Mouse (Mus musculus) hindbrain, postnatal 0 days (tissue): ENCODE data around the gene Gm28079. TPM values are rescaled to one million over a fixed set of nuclear protein-coding genes. Genes with fewer than 3 reads are reported as not detected.
"Not testable (repeated sequence)": the region's sequence is repeated elsewhere in the genome, so short reads cannot be mapped to it uniquely, and the experiment has no call there.

Source experiments
- ATAC-seq: fragments of 200-750 bp; cut with Nextera tagmentation; 2 replicates; pipeline ENCODE4 v1.8.0; 2017; ENCODE audit warnings: mild to moderate bottlenecking, moderate TSS enrichment, moderate library complexity
- DNase-seq: peaks from one replicate; pipeline ENCODE4 v3.0.0-alpha.2; 2015; ENCODE audit warnings: low spot score
- H3K27ac ChIP-seq: fragments of 300-500 bp; sonication (generic); 2 replicates; pipeline ENCODE4 v1.5.1; 2014; ENCODE audit warnings: mild to moderate bottlenecking
- H3K27me3 ChIP-seq: fragments of 300-500 bp; sonication (generic); 2 replicates; pipeline ENCODE4 v1.6.1; 2014; ENCODE audit warnings: low read length, mixed read lengths; ENCODE audit not compliant: insufficient read depth
- H3K36me3 ChIP-seq: fragments of 300-500 bp; sonication (generic); 2 replicates; pipeline ENCODE4 v1.6.1; 2014; ENCODE audit warnings: low read length, mixed read lengths; ENCODE audit not compliant: insufficient read depth
- H3K4me1 ChIP-seq: fragments of 300-500 bp; sonication (generic); 2 replicates; pipeline ENCODE4 v1.6.1; 2014; ENCODE audit warnings: antibody characterized with exemption, low read length, mixed read lengths; ENCODE audit not compliant: insufficient read depth
- H3K4me2 ChIP-seq: fragments of 300-500 bp; sonication (generic); 2 replicates; pipeline ENCODE4 v1.6.1; 2014; ENCODE audit warnings: low read depth, mild to moderate bottlenecking, low read length, moderate library complexity, mixed read lengths
- H3K4me3 ChIP-seq: fragments of 300-500 bp; sonication (generic); 2 replicates; pipeline ENCODE4 v1.5.1; 2014; ENCODE audit warnings: low read length
- H3K9ac ChIP-seq: fragments of 300-500 bp; sonication (generic); replicated peaks from 2 replicates; pipeline ENCODE4 v1.6.1; 2014; ENCODE audit warnings: mild to moderate bottlenecking, low read length, moderate library complexity, mixed read lengths
- H3K9me3 ChIP-seq: fragments of 300-500 bp; sonication (generic); 2 replicates; pipeline ENCODE4 v1.6.1; 2016; ENCODE audit warnings: low read length, mixed read lengths
- WGBS: fragments of 180-500 bp; shearing (Covaris S2); extraction: QIAGEN DNeasy Blood & Tissue Kit; methylation state at CpG from one replicate; pipeline ENCODE4 v1.1.7; 2014; 5-methylcytosine and 5-hydroxymethylcytosine counted together
- polyA plus RNA-seq: library from polyadenylated mRNA; unstranded; fragments of >200 nt; fragmentation: Nextera tagmentation; extraction: Ambion mirVana; gene quantifications from 2 replicates; pipeline ENCODE4 v1.2.1, GENCODE M21; 2015
- total RNA-seq: library from RNA; depleted of rRNA; stranded (reverse); fragments of >200 nt; gene quantifications from 2 replicates; pipeline ENCODE4 v1.2.3, GENCODE M21; 2014; rRNA removed

Gm28079 gene
- total RNA-seq (not detected in 2 replicates), polyA plus RNA-seq (not detected in 2 replicates)

DNA sequence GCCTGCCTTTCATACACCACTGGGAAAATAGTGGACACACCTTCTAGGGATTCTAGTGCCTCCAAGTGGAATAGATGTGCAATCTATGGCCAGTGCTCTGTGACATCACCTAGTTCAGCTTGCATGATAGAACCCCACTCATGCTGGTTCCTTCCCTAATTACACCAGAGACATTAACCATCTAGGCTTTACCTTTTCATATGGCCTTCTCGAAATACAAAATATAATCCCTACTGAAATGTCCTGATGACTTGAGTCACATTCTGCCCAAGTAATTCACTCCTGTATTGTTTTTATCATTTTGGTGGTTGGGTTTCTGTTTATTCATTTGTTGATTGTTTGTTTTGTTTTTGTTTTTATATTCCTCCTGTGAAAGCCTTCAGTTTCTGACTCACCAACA lies at the start of gene Gm28079:
Gene Gm28079, minus strand, starts transcription at position 101 of the 400 bp plus-strand sequence.
- not testable (repeated sequence) for H3K9ac ChIP-seq, H3K4me2 ChIP-seq, H3K36me3 ChIP-seq, ATAC-seq, H3K27ac ChIP-seq, DNase-seq, H3K27me3 ChIP-seq, H3K4me3 ChIP-seq, H3K9me3 ChIP-seq, H3K4me1 ChIP-seq
- WGBS: no CpG with 5 or more reads among the region's 1 CpGs
